Mouse (Mus musculus): ENCODE results near the gene Evi5l. TPM values are rescaled to one million over a fixed set of nuclear protein-coding genes. Genes with fewer than 3 reads are reported as not detected.

Evi5l gene
- total and polyA plus RNA-seq, 3 experiments = 4.5 to 10.8 TPM; not detected in 1

DNA sequence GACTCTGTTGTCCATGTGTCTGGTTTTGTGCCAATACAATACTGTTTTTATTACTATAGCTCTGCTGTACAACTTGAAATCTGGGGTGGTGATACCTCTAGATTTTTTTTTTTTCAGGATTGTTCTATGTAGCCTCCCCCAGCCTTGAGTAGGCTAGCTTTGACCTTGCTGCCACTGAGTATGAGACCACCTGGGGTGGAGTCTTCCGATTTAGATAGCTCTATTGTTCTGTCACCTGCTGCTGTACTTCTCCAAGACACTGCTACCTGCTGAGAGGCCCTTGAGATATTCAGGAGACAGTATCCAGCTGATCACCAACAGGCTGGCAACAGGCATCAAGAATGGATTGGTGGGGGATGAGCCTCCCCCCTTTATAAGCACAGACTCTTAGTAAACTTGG, 19.1 kb upstream of the Evi5l start:
- no peaks in the 10 kb centered on the region for H3K79me2 ChIP-seq (ENCODE audit: control insufficient read depth, insufficient read depth, low read length, poor library complexity)
- peaks cover 3 to 4% of the 10 kb centered on the region in 2 experiments for H3K27me3 ChIP-seq (ENCODE audit: control insufficient read depth in 1 of 2, insufficient read depth in 2 of 2, low read length in 2 of 2)
- no peak overlapping the region for H3K9ac ChIP-seq (ENCODE audit: control insufficient read depth, low read depth, low read length, poor library complexity, severe bottlenecking)
- no peak overlapping the region for H3K4me3 ChIP-seq (ENCODE audit: control insufficient read depth in 1 of 2, insufficient read depth in 1 of 2, low read depth in 2 of 2, low read length in 2 of 2)
- TF ChIP-seq MEF2A (IDR thresholded peaks at IDR 0.05; ENCODE audit: extremely low read depth, insufficient replicate concordance, low read depth, low read length, poor library complexity, severe bottlenecking) (no peak), ZKSCAN1 (IDR thresholded peaks at IDR 0.05; ENCODE audit: low read depth, low read length) (no peak), CTCF (IDR thresholded peaks at IDR 0.05 in 2 of 3, conservative IDR thresholded peaks at IDR 0.05 in 1 of 3; ENCODE audit: control insufficient read depth in 1 of 3, insufficient read depth in 1 of 3, low read depth in 2 of 3, low read length in 3 of 3, poor library complexity in 1 of 3, severe bottlenecking in 1 of 3) (no peak)
- H3K4me1 ChIP-seq (ENCODE audit: control insufficient read depth in 1 of 2, insufficient read depth in 2 of 2, low read length in 2 of 2) = no peaks in the 10 kb centered on the region
- no peaks in the 10 kb centered on the region for H3K9me3 ChIP-seq (replicated peaks; ENCODE audit: insufficient read depth, low read length)
- H3K27ac ChIP-seq (ENCODE audit: control insufficient read depth, low read depth, low read length) = no peak overlapping the region
- no peak for DNase-seq (ENCODE audit: low read depth, low spot score)
- no peaks in the 10 kb centered on the region for H3K36me3 ChIP-seq (ENCODE audit: control insufficient read depth in 1 of 2, insufficient read depth in 2 of 2, low read length in 2 of 2)

DNA sequence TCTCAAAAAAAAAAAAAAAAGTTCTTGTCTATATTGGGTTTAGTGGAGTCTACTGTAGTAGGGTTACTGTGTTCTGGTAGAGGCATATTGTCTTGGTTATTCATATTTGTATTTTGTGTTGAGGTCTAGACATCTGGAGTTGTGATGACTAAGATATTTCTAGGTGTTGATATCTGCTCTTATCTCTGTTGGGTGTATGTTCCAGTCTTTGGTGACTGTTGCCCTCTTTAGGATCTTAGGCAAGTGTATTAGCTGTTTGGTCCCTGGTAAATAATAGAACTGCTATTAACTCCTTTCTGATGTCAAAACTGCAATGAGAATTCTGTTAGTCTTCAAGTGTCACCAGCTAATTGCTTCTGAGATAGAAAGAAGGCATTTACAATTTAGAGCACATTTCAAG, 11.5 kb upstream of the Evi5l start:
- Histone ChIP-seq H3K4me3 (ENCODE audit: control insufficient read depth in 1 of 2, insufficient read depth in 1 of 2, low read depth in 2 of 2, low read length in 2 of 2) (no peak overlapping the region), H3K27ac (ENCODE audit: control insufficient read depth, low read depth, low read length) (no peak overlapping the region), H3K36me3 (ENCODE audit: control insufficient read depth in 1 of 2, insufficient read depth in 2 of 2, low read length in 2 of 2) (no peaks in the 10 kb centered on the region), H3K79me2 (ENCODE audit: control insufficient read depth, insufficient read depth, low read length, poor library complexity) (no peaks in the 10 kb centered on the region), H3K9me3 (replicated peaks; ENCODE audit: insufficient read depth, low read length) (no peaks in the 10 kb centered on the region), H3K9ac (ENCODE audit: control insufficient read depth, low read depth, low read length, poor library complexity, severe bottlenecking) (no peak overlapping the region), H3K4me1 (ENCODE audit: control insufficient read depth in 1 of 2, insufficient read depth in 2 of 2, low read length in 2 of 2) (no peaks in the 10 kb centered on the region), H3K27me3 (ENCODE audit: control insufficient read depth in 1 of 2, insufficient read depth in 2 of 2, low read length in 2 of 2) (no peaks in the 10 kb centered on the region; a peak in 1 of 4 replicates)
- DNase-seq (ENCODE audit: low read depth, low spot score) = no peak
- TF ChIP-seq MXI1 (IDR thresholded peaks at IDR 0.05; ENCODE audit: low read depth, low read length) = no peak
- TF ChIP-seq USF1 (IDR thresholded peaks at IDR 0.05; ENCODE audit: low read depth, low read length) = no peak
- no peak for TF ChIP-seq MAX (IDR thresholded peaks at IDR 0.05; ENCODE audit: low read length)

DNA sequence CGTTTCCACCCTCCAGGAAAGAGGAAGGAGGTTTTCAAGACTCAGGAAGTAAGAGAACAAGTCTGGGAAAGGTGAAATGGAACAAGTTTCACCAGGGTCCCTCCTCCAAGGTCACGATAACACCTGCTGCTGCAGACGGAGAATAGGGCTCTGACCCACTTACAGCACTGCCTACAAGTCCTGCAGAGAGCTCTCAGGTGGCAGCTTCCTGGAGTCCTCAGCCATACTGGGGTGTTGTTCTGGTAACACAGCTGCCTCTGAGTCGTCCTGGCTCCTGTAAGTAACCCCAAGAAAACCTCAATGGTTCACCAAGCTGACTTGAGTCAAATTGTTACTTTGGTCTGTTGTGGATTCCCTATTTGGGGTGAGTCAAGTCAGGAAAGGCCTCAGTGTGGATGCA, 3.6 kb upstream of the Evi5l start:
- no peaks in the 10 kb centered on the region for H3K27me3 ChIP-seq (ENCODE audit: control insufficient read depth in 1 of 2, insufficient read depth in 2 of 2, low read length in 2 of 2)
- peaks cover 0 to 9% of the 10 kb centered on the region in 2 experiments; a peak in 2 of 4 replicates for H3K36me3 ChIP-seq (ENCODE audit: control insufficient read depth in 1 of 2, insufficient read depth in 2 of 2, low read length in 2 of 2)
- H3K4me1 ChIP-seq (ENCODE audit: control insufficient read depth in 1 of 2, insufficient read depth in 2 of 2, low read length in 2 of 2) = peaks cover 2 to 6% of the 10 kb centered on the region in 2 experiments; a peak in 3 of 4 replicates
- peaks cover 4% of the 10 kb centered on the region; the same call in 1 of the 2 replicates for H3K79me2 ChIP-seq (ENCODE audit: control insufficient read depth, insufficient read depth, low read length, poor library complexity)
- H3K9ac ChIP-seq (ENCODE audit: control insufficient read depth, low read depth, low read length, poor library complexity, severe bottlenecking) = no peak overlapping the region
- H3K9me3 ChIP-seq (replicated peaks; ENCODE audit: insufficient read depth, low read length) = no peaks in the 10 kb centered on the region
- TF ChIP-seq E2F4 (IDR thresholded peaks at IDR 0.05; ENCODE audit: borderline replicate concordance, low read depth, low read length) = no peak
- no peak for TF ChIP-seq TBP (IDR thresholded peaks at IDR 0.05; ENCODE audit: low read depth, low read length)
- no peak for TF ChIP-seq TAL1 (IDR thresholded peaks at IDR 0.05; ENCODE audit: low read length)
- no peak for TF ChIP-seq KAT2A (conservative IDR thresholded peaks at IDR 0.05; ENCODE audit: low read depth, low read length)
- no peak for TF ChIP-seq POLR2A (IDR thresholded peaks at IDR 0.05; ENCODE audit: control insufficient read depth in 1 of 2, insufficient read depth in 1 of 2, low read depth in 1 of 2, low read length in 2 of 2, poor library complexity in 1 of 2)
- TF ChIP-seq ZC3H11A (IDR thresholded peaks at IDR 0.05; ENCODE audit: low read depth, low read length) = no peak
- no peak for TF ChIP-seq POLR2AphosphoS5 (IDR thresholded peaks at IDR 0.05; ENCODE audit: borderline replicate concordance, low read depth, low read length)
- no peak for TF ChIP-seq MAX (IDR thresholded peaks at IDR 0.05; ENCODE audit: low read length)
- TF ChIP-seq HCFC1 (IDR thresholded peaks at IDR 0.05; ENCODE audit: low read depth, low read length) = no peak
- TF ChIP-seq CTCF (IDR thresholded peaks at IDR 0.05 in 2 of 3, conservative IDR thresholded peaks at IDR 0.05 in 1 of 3; ENCODE audit: control insufficient read depth in 1 of 3, insufficient read depth in 1 of 3, low read depth in 2 of 3, low read length in 3 of 3, poor library complexity in 1 of 3, severe bottlenecking in 1 of 3) = no peak
- no peak for TF ChIP-seq GATA1 (IDR thresholded peaks at IDR 0.05; ENCODE audit: low read depth, low read length)
- TF ChIP-seq ZMIZ1 (IDR thresholded peaks at IDR 0.05; ENCODE audit: low read depth, low read length) = no peak
- TF ChIP-seq RCOR1 (IDR thresholded peaks at IDR 0.05; ENCODE audit: low read depth, low read length) = no peak
- no peak for TF ChIP-seq USF1 (IDR thresholded peaks at IDR 0.05; ENCODE audit: low read depth, low read length)
- TF ChIP-seq NRF1 (IDR thresholded peaks at IDR 0.05; ENCODE audit: insufficient read depth, low read depth, low read length, poor library complexity, severe bottlenecking) = no peak
- no peak for TF ChIP-seq ZNF384 (IDR thresholded peaks at IDR 0.05; ENCODE audit: low read depth, low read length)
- H3K4me3 ChIP-seq (ENCODE audit: control insufficient read depth in 1 of 2, insufficient read depth in 1 of 2, low read depth in 2 of 2, low read length in 2 of 2) = no peak overlapping the region
- no peak overlapping the region for H3K27ac ChIP-seq (ENCODE audit: control insufficient read depth, low read depth, low read length)
- no peak for DNase-seq (ENCODE audit: low read depth, low spot score)

All from MEL (cell line).